Mouse (Mus musculus) kidney, adult 2 months (tissue): ENCODE measurements at regions not wholly inside any gene's neighbourhood (a gene's known extent, or its start where the extent isn't known, plus 50 kb on each side); places are given as distances from the start of the nearest gene placed in this dataset.

Experiments
- CTCF ChIP-seq: fragments of 200-500 bp; conservative IDR thresholded peaks from 2 replicates; pipeline ENCODE4 v1.5.1; 2011; ENCODE audit warnings: low read depth, mild to moderate bottlenecking, control low read depth, low read length, moderate library complexity, mixed read lengths; ENCODE audit not compliant: insufficient read depth, insufficient read length
- POLR2A ChIP-seq: fragments of 200-500 bp; IDR thresholded peaks from one replicate; pipeline ENCODE4 v1.6.1; 2011; ENCODE audit warnings: low read depth, low read length, control low read depth

DNA sequence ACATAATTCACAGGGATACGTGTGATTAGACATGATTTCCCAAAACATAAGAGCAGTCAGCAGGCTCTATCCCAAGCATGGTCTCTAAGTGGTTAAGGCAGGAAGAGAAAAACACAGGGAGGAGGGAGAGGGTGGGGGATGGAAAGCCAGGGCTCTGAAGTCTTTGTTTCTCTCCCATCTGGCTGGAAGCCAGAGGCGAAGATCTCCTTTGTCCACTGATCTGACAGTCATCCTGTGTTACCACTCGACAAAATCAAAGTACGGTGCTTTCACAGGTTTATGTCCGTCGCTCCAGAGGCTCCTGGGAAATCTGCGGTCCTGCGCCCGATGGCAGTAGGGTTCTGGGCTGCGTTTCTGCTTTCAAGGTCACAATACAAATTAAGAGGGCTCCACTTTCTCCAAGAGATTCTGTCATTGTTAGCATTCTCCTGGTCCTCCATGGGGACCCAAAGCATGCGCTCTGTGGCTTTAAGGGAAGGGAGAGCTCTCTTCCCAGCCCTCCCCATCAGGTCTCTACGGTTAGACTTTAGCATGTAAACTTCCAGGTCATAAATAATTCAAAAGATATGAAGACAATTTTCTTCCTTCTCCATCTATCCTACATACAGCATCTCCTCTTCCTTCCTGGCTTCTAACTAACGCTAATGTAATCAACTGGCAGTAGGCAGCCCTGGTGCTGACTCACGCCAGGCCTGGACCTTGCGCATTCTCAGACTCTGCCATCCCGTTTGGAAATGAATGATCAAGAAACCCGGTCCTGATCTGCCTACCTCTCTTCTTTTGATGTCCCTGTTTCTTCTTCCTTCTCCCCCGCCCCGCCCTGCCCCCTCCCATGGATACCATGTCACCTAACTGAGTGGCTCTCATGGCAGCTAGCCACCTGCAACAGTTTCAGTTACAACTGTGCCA lies 102.0 kb upstream of the Klf7 start:
- TF ChIP-seq CTCF (no peak), POLR2A (no peak)
